Mouse (Mus musculus): Measurements from ENCODE around the gene Mrm3. TPM values are rescaled to one million over a fixed set of nuclear protein-coding genes. Genes with fewer than 3 reads are reported as not detected.

The Mrm3 gene
- polyA plus RNA-seq, 1 experiment = 2.5 TPM

DNA sequence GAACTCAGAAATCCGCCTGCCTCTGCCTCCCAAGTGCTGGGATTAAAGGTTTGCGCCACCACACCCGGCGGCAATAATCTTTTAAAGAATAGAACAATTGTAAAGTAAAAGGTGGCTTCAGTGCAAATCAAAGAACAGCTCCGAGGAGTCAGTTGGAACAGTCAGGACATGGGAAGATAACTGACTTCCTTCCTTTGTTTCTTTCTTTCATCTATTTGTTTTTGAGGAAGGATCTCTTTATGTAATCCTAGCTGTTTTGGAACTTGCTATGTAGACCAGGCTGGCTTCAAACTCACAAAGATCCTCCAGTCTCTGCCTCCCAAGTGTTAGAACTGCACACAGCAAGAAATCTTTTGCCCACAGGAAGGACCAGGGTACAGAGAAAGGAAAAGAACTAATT, 18.9 kb upstream of the Mrm3 start:
- no peak for TF ChIP-seq CTCF (IDR thresholded peaks at IDR 0.05; ENCODE audit: extremely low read depth, insufficient read length, insufficient replicate concordance, low read depth, low read length)
- TF ChIP-seq POLR2A (IDR thresholded peaks at IDR 0.05; ENCODE audit: low read depth, low read length) = no peak
- H3K36me3 ChIP-seq (ENCODE audit: control insufficient read depth, insufficient read depth, low read length) = peaks cover 17% of the 10 kb centered on the region
- H3K4me3 ChIP-seq (ENCODE audit: low read depth, low read length) = no peak overlapping the region
- no peaks in the 10 kb centered on the region for H3K4me1 ChIP-seq (ENCODE audit: control insufficient read depth, insufficient read depth, insufficient read length, low read length)
- 93% methylated on average over 5 of the region's 5 CpGs for WGBS
- H3K27ac ChIP-seq (ENCODE audit: insufficient read depth, low read depth, low read length) = no peak overlapping the region
- no peaks in the 10 kb centered on the region for H3K27me3 ChIP-seq (ENCODE audit: control insufficient read depth, insufficient read depth, low read length)

- Histone ChIP-seq H3K4me1 (ENCODE audit: control insufficient read depth, insufficient read depth, insufficient read length, low read length) (no peaks in the 10 kb centered on the region), H3K36me3 (ENCODE audit: control insufficient read depth, insufficient read depth, low read length) (peaks cover 17% of the 10 kb centered on the region), H3K27me3 (ENCODE audit: control insufficient read depth, insufficient read depth, low read length) (no peaks in the 10 kb centered on the region), H3K4me3 (ENCODE audit: low read depth, low read length) (no peak overlapping the region), H3K27ac (ENCODE audit: insufficient read depth, low read depth, low read length) (no peak overlapping the region)
- TF ChIP-seq CTCF (IDR thresholded peaks at IDR 0.05; ENCODE audit: extremely low read depth, insufficient read length, insufficient replicate concordance, low read depth, low read length) (no peak), POLR2A (IDR thresholded peaks at IDR 0.05; ENCODE audit: low read depth, low read length) (no peak)
These were observed 18.5 kb upstream of the Mrm3 start for GRCm38 (mm10) chr11:76225051-76225450.

GRCm38 (mm10) chr11:76236136-76236535, 7.4 kb upstream of the Mrm3 start:
- Histone ChIP-seq H3K36me3 (ENCODE audit: control insufficient read depth, insufficient read depth, low read length) (peaks cover 44% of the 10 kb centered on the region), H3K4me3 (ENCODE audit: low read depth, low read length) (no peak overlapping the region), H3K4me1 (ENCODE audit: control insufficient read depth, insufficient read depth, insufficient read length, low read length) (no peaks in the 10 kb centered on the region), H3K27ac (ENCODE audit: insufficient read depth, low read depth, low read length) (no peak overlapping the region), H3K27me3 (ENCODE audit: control insufficient read depth, insufficient read depth, low read length) (no peaks in the 10 kb centered on the region)
- WGBS = 86% methylated on average over 3 of the region's 3 CpGs
- TF ChIP-seq CTCF (IDR thresholded peaks at IDR 0.05; ENCODE audit: extremely low read depth, insufficient read length, insufficient replicate concordance, low read depth, low read length) = no peak
- no peak for TF ChIP-seq POLR2A (IDR thresholded peaks at IDR 0.05; ENCODE audit: low read depth, low read length)

GRCm38 (mm10) chr11:76239750-76240149, 3.8 kb upstream of the Mrm3 start:
- Histone ChIP-seq H3K4me3 (ENCODE audit: low read depth, low read length) (no peak overlapping the region), H3K27ac (ENCODE audit: insufficient read depth, low read depth, low read length) (no peak overlapping the region), H3K36me3 (ENCODE audit: control insufficient read depth, insufficient read depth, low read length) (peaks cover 22% of the 10 kb centered on the region), H3K4me1 (ENCODE audit: control insufficient read depth, insufficient read depth, insufficient read length, low read length) (no peaks in the 10 kb centered on the region; the same call in 1 of the 2 replicates), H3K27me3 (ENCODE audit: control insufficient read depth, insufficient read depth, low read length) (no peaks in the 10 kb centered on the region)
- 91% methylated on average over 2 of the region's 2 CpGs for WGBS
- TF ChIP-seq POLR2A (IDR thresholded peaks at IDR 0.05; ENCODE audit: low read depth, low read length) (no peak), CTCF (IDR thresholded peaks at IDR 0.05; ENCODE audit: extremely low read depth, insufficient read length, insufficient replicate concordance, low read depth, low read length) (no peak)

DNA sequence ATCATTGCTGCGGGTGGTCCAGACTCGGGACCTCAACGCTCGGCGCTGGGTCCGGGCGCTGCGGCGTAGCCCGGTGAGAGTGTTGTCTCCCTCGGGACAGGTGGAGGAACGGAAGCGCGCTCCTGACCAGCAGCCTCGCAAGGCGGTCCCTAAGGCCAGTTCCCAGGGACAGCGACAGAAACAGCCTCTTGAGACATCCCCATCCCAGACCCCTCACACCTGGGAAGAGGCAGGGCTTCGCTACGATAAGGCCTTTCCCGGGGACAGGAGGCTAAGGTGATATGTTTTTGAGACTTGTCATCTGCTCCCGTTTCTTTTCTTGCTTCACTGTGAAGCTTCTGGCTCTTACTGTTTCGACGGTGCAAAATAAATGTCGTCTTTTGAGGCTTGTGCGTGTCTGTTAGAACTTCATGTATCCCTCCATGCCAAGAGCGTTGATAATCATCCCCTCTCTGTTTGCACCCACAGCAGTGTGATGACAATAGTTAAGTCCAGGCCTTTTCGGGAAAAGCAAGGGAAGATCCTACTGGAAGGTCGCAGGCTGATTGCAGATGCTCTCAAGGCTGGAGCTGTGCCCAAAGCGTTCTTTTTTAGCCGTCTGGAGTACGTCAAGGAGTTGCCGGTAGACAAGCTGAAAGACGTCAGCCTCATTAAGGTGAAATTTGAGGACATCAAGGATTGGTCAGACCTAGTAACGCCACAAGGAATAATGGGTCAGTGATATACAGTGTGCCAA, 464 bp downstream of the Mrm3 start:
- Histone ChIP-seq H3K27ac (ENCODE audit: insufficient read depth, low read depth, low read length) (no peak overlapping the region), H3K4me1 (ENCODE audit: control insufficient read depth, insufficient read depth, insufficient read length, low read length) (no peaks in the 10 kb centered on the region; the same call in 1 of the 2 replicates), H3K4me3 (ENCODE audit: low read depth, low read length) (peak overlapping the region; percentile 97), H3K36me3 (ENCODE audit: control insufficient read depth, insufficient read depth, low read length) (peaks cover 19% of the 10 kb centered on the region), H3K27me3 (ENCODE audit: control insufficient read depth, insufficient read depth, low read length) (no peaks in the 10 kb centered on the region)
- TF ChIP-seq POLR2A (IDR thresholded peaks at IDR 0.05; ENCODE audit: low read depth, low read length) (no peak; the same call in 1 of the 2 replicates), CTCF (IDR thresholded peaks at IDR 0.05; ENCODE audit: extremely low read depth, insufficient read length, insufficient replicate concordance, low read depth, low read length) (no peak)
- WGBS = 1% methylated on average over 34 of the region's 34 CpGs

GRCm38 (mm10) chr11:76246439-76246838, 2.9 kb downstream of the Mrm3 start:
- H3K4me1 ChIP-seq (ENCODE audit: control insufficient read depth, insufficient read depth, insufficient read length, low read length) = no peaks in the 10 kb centered on the region; the same call in 1 of the 2 replicates
- H3K4me3 ChIP-seq (ENCODE audit: low read depth, low read length) = no peak overlapping the region
- no peaks in the 10 kb centered on the region for H3K27me3 ChIP-seq (ENCODE audit: control insufficient read depth, insufficient read depth, low read length)
- peaks cover 25% of the 10 kb centered on the region for H3K36me3 ChIP-seq (ENCODE audit: control insufficient read depth, insufficient read depth, low read length)
- TF ChIP-seq POLR2A (IDR thresholded peaks at IDR 0.05; ENCODE audit: low read depth, low read length) (no peak), CTCF (IDR thresholded peaks at IDR 0.05; ENCODE audit: extremely low read depth, insufficient read length, insufficient replicate concordance, low read depth, low read length) (no peak)
- H3K27ac ChIP-seq (ENCODE audit: insufficient read depth, low read depth, low read length) = no peak overlapping the region

DNA sequence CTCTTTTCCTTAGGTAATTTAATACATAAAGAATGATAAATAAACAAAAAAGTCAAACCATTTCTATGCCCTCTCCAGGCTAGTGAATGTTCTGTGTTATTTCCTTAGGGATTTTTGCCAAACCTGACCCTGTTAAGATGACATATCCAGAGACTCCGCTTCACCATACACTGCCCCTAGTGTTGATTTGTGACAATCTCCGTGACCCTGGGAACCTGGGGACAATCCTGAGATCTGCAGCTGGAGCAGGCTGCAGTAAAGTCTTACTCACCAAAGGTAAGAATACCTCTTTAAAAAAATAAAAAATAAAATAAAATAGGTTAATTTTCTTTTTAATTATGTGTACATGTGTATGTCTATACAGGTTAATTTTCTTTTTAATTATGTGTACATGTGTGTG, 3.7 kb downstream of the Mrm3 start:
- Histone ChIP-seq H3K4me1 (ENCODE audit: control insufficient read depth, insufficient read depth, insufficient read length, low read length) (no peaks in the 10 kb centered on the region; the same call in 1 of the 2 replicates), H3K36me3 (ENCODE audit: control insufficient read depth, insufficient read depth, low read length) (peaks cover 25% of the 10 kb centered on the region), H3K4me3 (ENCODE audit: low read depth, low read length) (no peak overlapping the region), H3K27me3 (ENCODE audit: control insufficient read depth, insufficient read depth, low read length) (no peaks in the 10 kb centered on the region), H3K27ac (ENCODE audit: insufficient read depth, low read depth, low read length) (no peak overlapping the region)
- TF ChIP-seq CTCF (IDR thresholded peaks at IDR 0.05; ENCODE audit: extremely low read depth, insufficient read length, insufficient replicate concordance, low read depth, low read length) (no peak), POLR2A (IDR thresholded peaks at IDR 0.05; ENCODE audit: low read depth, low read length) (no peak)
- 39% methylated on average over 2 of the region's 2 CpGs for WGBS

All from small intestine, adult 2 months (tissue).